Mouse (Mus musculus) small intestine, adult 2 months (tissue): ENCODE data around the gene Mrpl52. TPM values are rescaled to one million over a fixed set of nuclear protein-coding genes. Genes with fewer than 3 reads are reported as not detected.

ENCODE experiments used
- H3K27ac ChIP-seq: fragments of 200-500 bp; 2 replicates; pipeline ENCODE4 v1.5.1; 2012; ENCODE audit warnings: low read depth, low read length, control low read depth, inconsistent platforms; ENCODE audit not compliant: insufficient read depth
- H3K27me3 ChIP-seq: fragments of 200-500 bp; 2 replicates; pipeline ENCODE4 v1.6.1; 2012; ENCODE audit warnings: mild to moderate bottlenecking, moderate library complexity, low read length, inconsistent platforms; ENCODE audit not compliant: control insufficient read depth, insufficient read depth
- H3K36me3 ChIP-seq: fragments of 200-500 bp; 2 replicates; pipeline ENCODE4 v1.6.1; 2012; ENCODE audit warnings: mild to moderate bottlenecking, low read length, control low read depth, inconsistent platforms; ENCODE audit not compliant: control insufficient read depth, insufficient read depth
- H3K4me1 ChIP-seq: fragments of 200-500 bp; 2 replicates; pipeline ENCODE4 v1.6.1; 2012; ENCODE audit warnings: low read length, inconsistent platforms, mixed read lengths; ENCODE audit not compliant: control insufficient read depth, insufficient read depth, insufficient read length
- H3K4me3 ChIP-seq: fragments of 200-500 bp; 2 replicates; pipeline ENCODE4 v1.5.1; 2012; ENCODE audit warnings: low read depth, mild to moderate bottlenecking, control low read depth, inconsistent platforms, low read length, moderate library complexity
- CTCF ChIP-seq: fragments of 200-500 bp; IDR thresholded peaks from 2 replicates; pipeline ENCODE4 v1.5.1; 2012; ENCODE audit warnings: low read depth, mild to moderate bottlenecking, control low read depth, inconsistent platforms, low read length, moderate library complexity, mixed read lengths; ENCODE audit not compliant: insufficient replicate concordance, insufficient read length; ENCODE audit errors: extremely low read depth
- POLR2A ChIP-seq: fragments of 200-500 bp; IDR thresholded peaks from 2 replicates; pipeline ENCODE4 v1.6.1; 2012; ENCODE audit warnings: low read depth, mild to moderate bottlenecking, control low read depth, inconsistent platforms, low read length, moderate library complexity
- WGBS: fragments of 180-500 bp; shearing (Covaris S2); methylation state at CpG from one replicate; pipeline ENCODE4 v1.1.7; 2018; 5-methylcytosine and 5-hydroxymethylcytosine counted together
- polyA plus RNA-seq: library from polyadenylated mRNA; depleted of rRNA; stranded (reverse); fragments of >200 nt; gene quantifications from 2 replicates; pipeline ENCODE4 v1.2.3, GENCODE M21; 2012

Gene Mrpl52
- polyA plus RNA-seq, 1 experiment, result 284 TPM

- no peaks in the 10 kb centered on the region for H3K27me3 ChIP-seq
- TF ChIP-seq CTCF (no peak), POLR2A (no peak)
- peaks cover 8% of the 10 kb centered on the region for H3K36me3 ChIP-seq
- WGBS, result 69% methylated on average over 8 of the region's 8 CpGs
- peak overlapping the region; percentile 56 for H3K27ac ChIP-seq
- H3K4me1 ChIP-seq, result peaks cover 52% of the 10 kb centered on the region
- no peak overlapping the region for H3K4me3 ChIP-seq
These were observed 42.3 kb upstream of the Mrpl52 start for GRCm38 (mm10) chr14:54384396-54384795.

- 38% methylated on average over 7 of the region's 7 CpGs for WGBS
- no peaks in the 10 kb centered on the region for H3K27me3 ChIP-seq
- peak overlapping the region; percentile 91 for H3K27ac ChIP-seq
- TF ChIP-seq POLR2A, result no peak
- no peak for TF ChIP-seq CTCF
- no peak overlapping the region for H3K4me3 ChIP-seq
- H3K36me3 ChIP-seq, result peaks cover 9% of the 10 kb centered on the region
- peaks cover 43% of the 10 kb centered on the region for H3K4me1 ChIP-seq
These were observed 40.6 kb upstream of the Mrpl52 start for GRCm38 (mm10) chr14:54385968-54386618.

- Histone ChIP-seq H3K36me3 (peaks cover 12% of the 10 kb centered on the region), H3K4me3 (no peak overlapping the region), H3K27me3 (no peaks in the 10 kb centered on the region), H3K4me1 (peaks cover 33% of the 10 kb centered on the region), H3K27ac (peak overlapping the region; percentile 91)
- TF ChIP-seq POLR2A, result no peak
- TF ChIP-seq CTCF, result no peak
- 49% methylated on average over 6 of the region's 6 CpGs for WGBS
These were observed 39.2 kb upstream of the Mrpl52 start for GRCm38 (mm10) chr14:54387546-54387945.

GRCm38 (mm10) chr14:54390843-54391242 is 35.9 kb upstream of the Mrpl52 start:
- H3K27ac ChIP-seq, result no peak overlapping the region
- TF ChIP-seq CTCF (no peak), POLR2A (no peak)
- 59% methylated on average over 6 of the region's 6 CpGs for WGBS
- no peak overlapping the region for H3K4me3 ChIP-seq
- peaks cover 22% of the 10 kb centered on the region for H3K4me1 ChIP-seq
- no peaks in the 10 kb centered on the region for H3K27me3 ChIP-seq
- H3K36me3 ChIP-seq, result peaks cover 25% of the 10 kb centered on the region

- Histone ChIP-seq H3K36me3 (peaks cover 42% of the 10 kb centered on the region), H3K27me3 (no peaks in the 10 kb centered on the region), H3K4me3 (no peak overlapping the region), H3K27ac (no peak overlapping the region), H3K4me1 (peaks cover 9% of the 10 kb centered on the region; the same call in 1 of the 2 replicates)
- no peak for TF ChIP-seq CTCF
- TF ChIP-seq POLR2A, result no peak
- WGBS, result 69% methylated on average over 3 of the region's 3 CpGs
These were observed 32.9 kb upstream of the Mrpl52 start for GRCm38 (mm10) chr14:54393794-54394193.

- TF ChIP-seq POLR2A (no peak), CTCF (no peak)
- H3K36me3 ChIP-seq, result peaks cover 40% of the 10 kb centered on the region
- H3K27me3 ChIP-seq, result no peaks in the 10 kb centered on the region
- no peak overlapping the region for H3K27ac ChIP-seq
- H3K4me1 ChIP-seq, result peaks cover 9% of the 10 kb centered on the region; the same call in 1 of the 2 replicates
- H3K4me3 ChIP-seq, result no peak overlapping the region
These were observed 32.4 kb upstream of the Mrpl52 start for GRCm38 (mm10) chr14:54394309-54394708.

- H3K4me1 ChIP-seq, result peaks cover 12% of the 10 kb centered on the region; the same call in 1 of the 2 replicates
- WGBS, result 49% methylated on average over 7 of the region's 7 CpGs
- no peaks in the 10 kb centered on the region for H3K27me3 ChIP-seq
- H3K4me3 ChIP-seq, result no peak overlapping the region
- TF ChIP-seq CTCF (no peak), POLR2A (no peak)
- H3K36me3 ChIP-seq, result peaks cover 38% of the 10 kb centered on the region
- H3K27ac ChIP-seq, result no peak overlapping the region
These were observed 30.0 kb upstream of the Mrpl52 start for GRCm38 (mm10) chr14:54396685-54397084.
